Mouse (Mus musculus) stomach, embryonic 16.5 days (tissue): ENCODE measurements around the gene Gtf2h3. TPM values are rescaled to one million over a fixed set of nuclear protein-coding genes. Genes with fewer than 3 reads are reported as not detected.

Source experiments
- ATAC-seq: fragments of 200-750 bp; cut with Nextera tagmentation; 2 replicates; pipeline ENCODE4 v1.8.0; 2017; ENCODE audit warnings: moderate number of reproducible peaks, moderate TSS enrichment; ENCODE audit not compliant: insufficient read depth, low FRiP score
- H3K27ac ChIP-seq: fragments of 300-500 bp; sonication (generic); 2 replicates; pipeline ENCODE4 v1.5.1; 2014; ENCODE audit warnings: low read length
- H3K27me3 ChIP-seq: fragments of 300-500 bp; sonication (generic); 2 replicates; pipeline ENCODE4 v1.6.1; 2014; ENCODE audit warnings: low read length, control low read depth, mixed read lengths; ENCODE audit not compliant: control insufficient read depth, insufficient read depth
- H3K36me3 ChIP-seq: fragments of 300-500 bp; sonication (generic); 2 replicates; pipeline ENCODE4 v1.6.1; 2014; ENCODE audit warnings: low read length; ENCODE audit not compliant: control insufficient read depth, insufficient read depth
- H3K4me1 ChIP-seq: fragments of 300-500 bp; sonication (generic); 2 replicates; pipeline ENCODE4 v1.6.1; 2014; ENCODE audit warnings: low read length, control low read depth, mixed read lengths; ENCODE audit not compliant: control insufficient read depth, insufficient read depth
- H3K4me2 ChIP-seq: fragments of 300-500 bp; sonication (generic); 2 replicates; pipeline ENCODE4 v1.6.1; 2014; ENCODE audit warnings: low read depth, low read length, mixed read lengths
- H3K4me3 ChIP-seq: fragments of 300-500 bp; sonication (generic); replicated peaks from 2 replicates; pipeline ENCODE4 v1.5.1; 2014; ENCODE audit warnings: mild to moderate bottlenecking, low read length
- H3K9ac ChIP-seq: fragments of 300-500 bp; sonication (generic); 2 replicates; pipeline ENCODE4 v1.6.1; 2014; ENCODE audit warnings: low read length
- H3K9me3 ChIP-seq: fragments of 300-500 bp; sonication (generic); replicated peaks from 2 replicates; pipeline ENCODE4 v1.6.1; 2016; ENCODE audit warnings: low read length, control low read depth; ENCODE audit not compliant: control insufficient read depth
- WGBS: fragments of 180-500 bp; shearing (Covaris S2); extraction: QIAGEN DNeasy Blood & Tissue Kit; methylation state at CpG from one replicate; pipeline ENCODE4 v1.1.7; 2014; 5-methylcytosine and 5-hydroxymethylcytosine counted together
- polyA plus RNA-seq: library from polyadenylated mRNA; unstranded; fragments of >200 nt; fragmentation: Nextera tagmentation; extraction: Ambion mirVana; gene quantifications from 2 replicates; pipeline ENCODE4 v1.2.1, GENCODE M21; 2015

The Gtf2h3 gene
- 51.2 and 52.2 TPM in 2 replicates for polyA plus RNA-seq

DNA sequence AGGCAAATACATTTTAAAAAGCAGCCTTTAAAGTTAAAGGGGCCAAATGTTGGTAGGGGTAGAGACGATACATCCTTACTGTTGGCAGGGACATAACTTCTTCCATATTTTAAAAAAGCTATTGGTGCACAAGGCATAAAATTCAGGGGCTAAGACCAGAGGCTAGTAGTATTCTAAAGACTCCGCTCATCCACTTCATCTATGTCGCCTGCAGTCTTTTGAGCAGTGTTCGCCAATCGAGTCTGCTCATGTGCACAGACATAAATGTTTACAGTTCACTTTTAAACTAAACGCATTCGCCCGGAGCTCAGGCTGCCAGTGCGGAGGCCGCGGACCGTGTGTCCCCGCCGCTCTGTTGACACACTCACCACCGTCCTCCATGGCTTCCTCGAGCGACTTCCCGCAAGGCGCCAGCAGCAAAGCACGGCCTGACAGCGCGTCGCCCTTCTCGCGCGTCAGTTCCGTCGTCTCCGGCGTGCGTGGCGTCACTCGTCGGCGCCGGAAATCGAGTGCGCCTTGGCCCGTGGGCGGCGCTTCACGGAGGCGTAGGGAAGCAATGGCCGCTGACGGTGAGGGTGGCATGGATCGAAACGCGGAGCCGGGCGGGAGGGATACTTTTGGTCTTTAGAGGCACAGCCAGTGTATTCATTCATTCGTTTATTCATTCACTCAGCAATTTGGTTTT lies at the start of gene Gtf2h3, which contains the start of gene Eif2b1:
Gene Gtf2h3 (plus strand): TSS at position 508 of the 685 bp plus-strand sequence.
Gene Eif2b1 (minus strand): TSS at position 499 of the 685 bp plus-strand sequence.
- peaks cover 16% of the 10 kb centered on the region for H3K4me1 ChIP-seq
- H3K4me3 ChIP-seq = peak within 1 kb of the TSS; percentile 93
- H3K36me3 ChIP-seq = peaks cover 10% of the 10 kb centered on the region
- no peaks in the 10 kb centered on the region for H3K27me3 ChIP-seq
- H3K9ac ChIP-seq = peak within 1 kb of the TSS; percentile 82
- H3K27ac ChIP-seq = no peak within 1 kb of the TSS
- peak; percentile 92 for ATAC-seq
- H3K9me3 ChIP-seq = no peaks in the 10 kb centered on the region
- peak within 1 kb of the TSS; percentile 95 for H3K4me2 ChIP-seq
- WGBS = 1% methylated on average over 51 of the region's 51 CpGs

DNA sequence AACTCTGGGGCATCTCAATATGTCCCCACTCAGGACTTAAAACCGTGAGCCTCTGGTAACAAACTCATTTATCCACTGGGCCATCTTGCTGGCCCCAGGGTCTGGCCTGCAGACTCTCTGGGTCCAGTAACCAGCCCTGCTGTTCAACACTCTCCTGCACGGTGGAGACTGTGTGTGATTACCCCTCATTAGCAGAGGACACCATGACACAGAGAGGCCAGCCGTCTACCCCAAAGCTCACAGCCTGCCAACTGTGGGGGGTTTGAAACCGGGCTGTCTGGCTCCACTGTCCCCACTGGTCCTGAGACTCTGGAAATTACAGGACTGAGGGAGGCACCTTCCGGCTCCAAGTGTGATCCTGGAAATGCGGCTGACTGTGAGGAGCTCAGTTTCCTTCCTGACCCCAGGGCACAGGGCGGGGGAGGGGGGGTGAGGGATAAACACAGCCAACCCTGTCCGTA lies 49.7 kb upstream of the Gtf2h3 start:
- Histone ChIP-seq H3K27ac (peak overlapping the region; percentile 32), H3K4me1 (peaks cover 34% of the 10 kb centered on the region), H3K9me3 (no peaks in the 10 kb centered on the region), H3K36me3 (no peaks in the 10 kb centered on the region), H3K4me3 (peak overlapping the region; percentile 70), H3K9ac (peak overlapping the region; percentile 65), H3K27me3 (no peaks in the 10 kb centered on the region), H3K4me2 (peak overlapping the region; percentile 89)
- WGBS = 22% methylated on average over 8 of the region's 8 CpGs
- ATAC-seq = no peak

DNA sequence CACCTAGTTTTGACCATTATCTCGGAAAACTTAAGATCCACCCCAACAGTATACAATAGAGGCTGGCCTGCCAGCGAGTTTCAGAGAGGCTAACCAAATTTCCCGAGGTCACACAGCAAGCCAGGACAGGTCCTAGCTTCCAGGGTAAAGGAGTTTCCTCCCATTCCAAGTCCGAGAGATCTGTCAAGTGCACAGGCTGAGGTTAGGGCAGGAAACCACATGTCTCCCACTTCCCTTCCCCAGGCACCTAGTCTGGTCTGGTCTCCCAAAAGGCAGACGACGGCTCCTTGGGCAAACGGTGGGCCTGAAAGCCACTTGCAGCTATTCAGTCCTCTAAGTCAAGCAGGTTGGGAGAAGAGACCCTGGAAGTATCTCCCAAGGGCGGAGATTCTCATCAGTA lies 49.2 kb upstream of the Gtf2h3 start:
- Histone ChIP-seq H3K27ac (peak overlapping the region; percentile 32; the same call in 1 of the 2 replicates), H3K9ac (peak overlapping the region; percentile 80), H3K27me3 (no peaks in the 10 kb centered on the region), H3K4me2 (peak overlapping the region; percentile 89), H3K4me1 (peaks cover 34% of the 10 kb centered on the region), H3K4me3 (peak overlapping the region; percentile 70), H3K36me3 (no peaks in the 10 kb centered on the region), H3K9me3 (no peaks in the 10 kb centered on the region)
- WGBS = 37% methylated on average over 8 of the region's 8 CpGs
- no peak for ATAC-seq

DNA sequence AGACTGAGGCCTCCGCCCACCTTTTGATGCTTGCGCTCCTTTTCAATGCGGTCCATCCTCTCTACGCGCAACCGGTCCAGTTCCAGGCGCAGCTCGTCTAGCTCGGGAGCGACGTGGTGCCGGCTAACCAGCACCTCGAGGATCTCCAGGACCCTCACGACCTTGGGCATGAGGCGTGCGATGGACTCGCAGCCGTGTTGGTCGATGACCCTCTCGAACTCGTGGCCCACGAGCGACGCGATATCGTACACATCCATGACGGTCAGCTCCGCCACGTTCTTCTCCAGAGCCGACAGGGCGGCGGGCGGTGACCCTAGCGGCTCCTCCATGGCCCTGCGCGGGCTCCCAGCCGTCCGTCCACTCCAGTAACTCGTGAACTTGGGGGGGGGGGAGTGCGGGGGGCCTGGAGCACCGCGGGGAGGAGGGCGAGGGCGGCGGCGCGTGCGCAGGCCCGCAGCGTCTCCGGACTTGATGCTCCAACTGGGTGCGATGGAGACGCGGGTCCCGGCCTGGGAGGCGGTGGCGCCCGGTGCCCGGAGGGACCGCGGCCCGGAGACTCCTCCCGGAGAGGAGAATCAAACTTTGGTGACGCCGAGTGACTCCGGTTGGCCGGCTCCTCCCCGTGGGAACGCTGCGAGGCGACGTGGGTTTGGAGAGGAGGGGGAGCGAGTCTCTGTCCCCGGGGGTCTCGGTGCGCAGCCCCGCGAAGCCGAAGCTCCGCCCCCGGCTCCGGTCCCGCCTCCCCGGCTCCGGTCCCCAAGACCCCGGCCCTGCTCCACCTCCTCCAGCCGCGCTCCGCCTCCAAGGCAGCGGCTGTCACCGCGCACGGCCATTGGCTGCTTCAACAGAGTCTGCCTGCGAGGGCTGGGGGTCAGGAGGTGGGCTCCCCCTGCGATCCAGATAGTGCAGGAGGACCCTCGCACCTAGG lies 48.0 kb upstream of the Gtf2h3 start, which contains the start of gene Rilpl1:
Gene Rilpl1 (minus strand): TSS at position 737 of the 928 bp plus-strand sequence.
- no peaks in the 10 kb centered on the region for H3K36me3 ChIP-seq
- ATAC-seq = peak; percentile 84
- peak within 1 kb of the TSS; percentile 70 for H3K4me3 ChIP-seq
- peaks cover 34% of the 10 kb centered on the region for H3K4me1 ChIP-seq
- H3K27me3 ChIP-seq = no peaks in the 10 kb centered on the region
- H3K9ac ChIP-seq = peak within 1 kb of the TSS; percentile 80
- WGBS = under 1% methylated on average over 79 of the region's 96 CpGs
- H3K27ac ChIP-seq = peak within 1 kb of the TSS; percentile 87
- no peaks in the 10 kb centered on the region for H3K9me3 ChIP-seq
- peak within 1 kb of the TSS; percentile 89 for H3K4me2 ChIP-seq

DNA sequence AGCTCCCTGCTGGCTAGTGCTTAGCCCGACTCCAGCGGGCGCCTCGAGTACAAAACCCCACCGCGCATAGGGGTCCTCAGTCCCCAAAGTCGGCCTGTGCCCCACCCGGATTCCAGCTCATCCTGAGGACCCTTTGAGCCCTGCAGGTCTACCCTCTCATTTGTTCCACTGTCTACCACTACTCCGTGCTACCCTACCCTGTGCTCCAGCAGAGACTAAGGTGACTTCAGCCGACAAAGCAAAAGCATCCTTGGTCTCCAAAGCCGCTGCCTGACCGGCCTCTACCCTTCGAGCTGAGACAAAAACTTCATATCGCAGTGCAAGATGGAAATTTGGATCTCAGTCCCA lies 47.4 kb upstream of the Gtf2h3 start:
- Histone ChIP-seq H3K4me2 (peak overlapping the region; percentile 89), H3K9ac (peak overlapping the region; percentile 80), H3K4me3 (peak overlapping the region; percentile 70), H3K36me3 (no peaks in the 10 kb centered on the region), H3K27ac (peak overlapping the region; percentile 87), H3K9me3 (no peaks in the 10 kb centered on the region), H3K4me1 (peaks cover 34% of the 10 kb centered on the region), H3K27me3 (no peaks in the 10 kb centered on the region)
- 13% methylated on average over 14 of the region's 14 CpGs for WGBS
- no peak for ATAC-seq

DNA sequence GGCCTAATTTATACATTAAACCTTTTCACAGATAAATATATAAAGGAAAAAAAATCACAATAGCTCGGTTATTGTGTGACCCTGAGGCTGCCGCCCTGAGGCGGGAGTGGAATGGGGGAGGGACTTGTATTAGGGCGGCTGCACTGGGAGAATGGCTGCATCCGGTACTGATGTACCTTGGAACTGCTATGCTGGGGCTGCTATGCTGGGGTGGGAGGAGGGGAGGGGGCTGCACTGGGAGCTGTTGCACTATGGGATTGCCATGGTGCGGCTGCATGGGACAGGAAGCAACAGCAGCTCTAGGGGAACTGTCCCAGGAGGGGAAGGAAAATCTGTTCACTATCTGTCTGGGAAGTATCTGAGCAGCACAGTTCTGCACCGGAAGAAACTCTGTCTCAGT lies 46.5 kb upstream of the Gtf2h3 start:
- Histone ChIP-seq H3K4me2 (no peak overlapping the region), H3K9me3 (no peaks in the 10 kb centered on the region), H3K27ac (peak overlapping the region; percentile 31; the same call in 1 of the 2 replicates), H3K27me3 (no peaks in the 10 kb centered on the region), H3K4me3 (no peak overlapping the region), H3K9ac (0 out of 2 replicates have a peak overlapping the region, but pooled peaks have one; percentile 22), H3K36me3 (no peaks in the 10 kb centered on the region), H3K4me1 (peaks cover 41% of the 10 kb centered on the region)
- WGBS = 39% methylated on average over 7 of the region's 7 CpGs
- 0 out of 2 replicates have a peak, but pooled peaks have one; percentile 12 for ATAC-seq

DNA sequence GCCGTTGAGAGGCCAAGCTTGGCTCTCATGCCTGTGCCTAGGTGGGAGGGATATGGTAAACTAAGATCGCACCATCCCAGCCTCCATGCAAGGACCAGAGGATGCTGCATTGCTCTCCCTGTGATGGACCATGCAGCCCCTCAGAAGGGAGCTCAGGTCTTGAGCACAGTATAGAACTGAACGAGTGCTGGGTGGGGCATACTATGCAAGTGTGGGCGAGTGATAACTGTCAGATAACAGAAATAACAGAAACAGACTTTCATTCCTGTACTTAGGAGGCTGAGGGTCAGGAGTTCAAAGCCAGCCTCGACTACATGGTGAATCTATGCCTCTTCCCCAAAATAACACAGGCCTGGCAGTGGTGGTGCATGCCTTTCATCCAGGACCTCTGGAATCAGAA lies 43.9 kb upstream of the Gtf2h3 start:
- H3K4me1 ChIP-seq = peaks cover 21% of the 10 kb centered on the region
- H3K9ac ChIP-seq = no peak overlapping the region
- no peak overlapping the region for H3K4me3 ChIP-seq
- H3K27ac ChIP-seq = no peak overlapping the region
- H3K36me3 ChIP-seq = no peaks in the 10 kb centered on the region
- no peak overlapping the region for H3K4me2 ChIP-seq
- ATAC-seq = no peak
- no peaks in the 10 kb centered on the region for H3K9me3 ChIP-seq
- 61% methylated on average over 5 of the region's 5 CpGs for WGBS
- H3K27me3 ChIP-seq = no peaks in the 10 kb centered on the region

DNA sequence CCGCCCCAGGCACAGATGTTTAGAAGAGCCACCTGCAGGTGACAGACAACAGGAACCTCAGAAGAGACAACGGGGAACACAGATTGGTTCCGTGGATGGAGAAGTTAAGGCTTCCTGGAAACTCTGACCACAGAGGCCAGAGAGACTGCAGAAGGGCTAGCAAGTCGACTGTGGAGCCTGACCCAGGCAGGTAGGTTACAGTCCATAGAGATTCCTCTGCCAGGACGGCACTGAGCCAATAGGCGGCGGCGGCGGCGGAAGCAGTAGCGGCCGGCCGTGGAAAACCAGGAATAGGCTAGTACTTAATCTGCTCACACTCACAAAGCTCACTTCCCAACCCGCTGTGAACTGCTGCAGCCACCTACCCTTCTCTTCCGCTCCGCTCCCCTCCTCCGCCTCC lies 42.2 kb upstream of the Gtf2h3 start:
- Histone ChIP-seq H3K9ac (peak overlapping the region; percentile 63), H3K9me3 (no peaks in the 10 kb centered on the region), H3K27ac (no peak overlapping the region; the same call in none of the 2 replicates), H3K36me3 (no peaks in the 10 kb centered on the region), H3K4me3 (peak overlapping the region; percentile 33), H3K27me3 (no peaks in the 10 kb centered on the region), H3K4me2 (peak overlapping the region; percentile 49), H3K4me1 (peaks cover 14% of the 10 kb centered on the region)
- 3% methylated on average over 16 of the region's 17 CpGs for WGBS
- no peak for ATAC-seq
